Mouse (Mus musculus) myocyte (in vitro differentiated cells): Measurements from ENCODE around the gene Mc1r. TPM values are rescaled to one million over a fixed set of nuclear protein-coding genes. Genes with fewer than 3 reads are reported as not detected.

Experiments used
- H3K27me3 ChIP-seq: one replicate; pipeline ENCODE4 v1.6.1; 2011; ENCODE audit not compliant: control insufficient read depth, insufficient read depth, insufficient read length
- H3K36me3 ChIP-seq: one replicate; pipeline ENCODE4 v1.6.1; 2011; ENCODE audit not compliant: control insufficient read depth, insufficient read depth
- H3K4me2 ChIP-seq: one replicate; pipeline ENCODE4 v1.6.1; 2011; ENCODE audit warnings: low read depth, control low read depth
- H3K4me3 ChIP-seq: one replicate; pipeline ENCODE4 v1.5.1; 2011; ENCODE audit warnings: mild to moderate bottlenecking, control low read depth, moderate library complexity
- H3K79me2 ChIP-seq: one replicate; pipeline ENCODE4 v1.6.1; 2011; ENCODE audit not compliant: control insufficient read depth, insufficient read depth
- H3ac ChIP-seq: one replicate; pipeline ENCODE4 v1.6.1; 2011; ENCODE audit not compliant: control insufficient read depth, insufficient read length
- CEBPB ChIP-seq: IDR thresholded peaks from 2 replicates; pipeline ENCODE4 v1.6.1; 2011; ENCODE audit warnings: mild to moderate bottlenecking, moderate library complexity; ENCODE audit not compliant: poor library complexity, insufficient read depth, severe bottlenecking
- E2F4 ChIP-seq: IDR thresholded peaks from one replicate; pipeline ENCODE4 v1.6.1; 2011; ENCODE audit warnings: mild to moderate bottlenecking, control low read depth, moderate library complexity; ENCODE audit not compliant: insufficient read depth
- MAX ChIP-seq: IDR thresholded peaks from one replicate; pipeline ENCODE4 v1.6.1; 2011; ENCODE audit warnings: low read depth, mild to moderate bottlenecking, control low read depth
- MYOD1 ChIP-seq, 3 experiments: IDR thresholded peaks; one replicate each; pipeline ENCODE4 v1.6.1; 2011; ENCODE audit warnings: control low read depth in 2 of 3, low read depth in 2 of 3, mild to moderate bottlenecking in 2 of 3, moderate library complexity in 1 of 3; ENCODE audit not compliant: insufficient read length in 2 of 3, control insufficient read depth in 1 of 3
- MYOG ChIP-seq, 3 experiments: IDR thresholded peaks; one replicate each; pipeline ENCODE4 v1.6.1; 2011; ENCODE audit warnings: control low read depth in 2 of 3, low read depth in 2 of 3, mild to moderate bottlenecking in 2 of 3; ENCODE audit not compliant: insufficient read length in 2 of 3, control insufficient read depth in 1 of 3, insufficient read depth in 1 of 3
- POLR2A ChIP-seq: IDR thresholded peaks from one replicate; pipeline ENCODE4 v1.6.1; 2011; ENCODE audit warnings: low read depth, mild to moderate bottlenecking, control low read depth, moderate library complexity; ENCODE audit not compliant: insufficient read length
- POLR2AphosphoS2 ChIP-seq: IDR thresholded peaks from one replicate; pipeline ENCODE4 v1.6.1; 2011; ENCODE audit warnings: low read depth, control low read depth; ENCODE audit not compliant: insufficient read length
- REST ChIP-seq: IDR thresholded peaks from one replicate; pipeline ENCODE4 v1.6.1; 2011; ENCODE audit warnings: mild to moderate bottlenecking, control low read depth, moderate library complexity; ENCODE audit not compliant: insufficient read depth, insufficient read length
- SRF ChIP-seq: IDR thresholded peaks from one replicate; pipeline ENCODE4 v1.6.1; 2011; ENCODE audit warnings: low read depth; ENCODE audit not compliant: control insufficient read depth, insufficient read length
- TCF12 ChIP-seq: IDR thresholded peaks from one replicate; pipeline ENCODE4 v1.6.1; 2011; ENCODE audit warnings: mild to moderate bottlenecking, control low read depth; ENCODE audit not compliant: poor library complexity, insufficient read depth, severe bottlenecking
- TCF3 ChIP-seq: IDR thresholded peaks from one replicate; pipeline ENCODE4 v1.6.1; 2011; ENCODE audit warnings: low read depth, control low read depth; ENCODE audit not compliant: insufficient read length
- USF1 ChIP-seq: IDR thresholded peaks from one replicate; pipeline ENCODE4 v1.6.1; 2011; ENCODE audit warnings: low read depth, mild to moderate bottlenecking, control low read depth, moderate library complexity
- polyA plus RNA-seq: library from polyadenylated mRNA; unstranded; fragments of >200 nt; fragmentation: generic; extraction: Trizol; gene quantifications from one replicate; pipeline ENCODE4 v1.2.1, GENCODE M21; 2012; ENCODE audit warnings: missing spikeins

The Mc1r gene
- polyA plus RNA-seq, 1 experiment = 0.02 TPM

- Histone ChIP-seq H3K27me3 (no peaks in the 10 kb centered on the region), H3ac (no peak overlapping the region), H3K4me3 (no peak overlapping the region), H3K79me2 (no peaks in the 10 kb centered on the region), H3K36me3 (no peaks in the 10 kb centered on the region), H3K4me2 (no peak overlapping the region)
- TF ChIP-seq POLR2AphosphoS2 (no peak), TCF12 (no peak), REST (no peak), USF1 (no peak), MYOG (IDR thresholded peaks at IDR 0.05; ENCODE audit: control insufficient read depth in 1 of 3, insufficient read depth in 1 of 3, insufficient read length in 2 of 3, low read depth in 2 of 3) (no peak), TCF3 (no peak), MAX (no peak), MYOD1 (IDR thresholded peaks at IDR 0.05; ENCODE audit: control insufficient read depth in 1 of 3, insufficient read length in 2 of 3, low read depth in 2 of 3) (no peak), CEBPB (no peak), E2F4 (no peak), POLR2A (no peak), SRF (no peak)
These were observed 19.9 kb downstream of the Mc1r start for GRCm38 (mm10) chr8:123426511-123427509.

- H3K27me3 ChIP-seq = no peaks in the 10 kb centered on the region
- TF ChIP-seq POLR2A (no peak), E2F4 (no peak), MYOG (IDR thresholded peaks at IDR 0.05; ENCODE audit: control insufficient read depth in 1 of 3, insufficient read depth in 1 of 3, insufficient read length in 2 of 3, low read depth in 2 of 3) (no peak), TCF3 (no peak), USF1 (no peak), REST (no peak), TCF12 (no peak), CEBPB (no peak), MAX (no peak), SRF (no peak), POLR2AphosphoS2 (no peak), MYOD1 (IDR thresholded peaks at IDR 0.05; ENCODE audit: control insufficient read depth in 1 of 3, insufficient read length in 2 of 3, low read depth in 2 of 3) (no peak)
These were observed 20.9 kb downstream of the Mc1r start for GRCm38 (mm10) chr8:123427639-123428275.

GRCm38 (mm10) chr8:123428343-123428893 is 21.5 kb downstream of the Mc1r start:
- Histone ChIP-seq H3K4me3 (no peak overlapping the region), H3ac (no peak overlapping the region), H3K79me2 (no peaks in the 10 kb centered on the region), H3K4me2 (no peak overlapping the region), H3K27me3 (no peaks in the 10 kb centered on the region), H3K36me3 (no peaks in the 10 kb centered on the region)
- TF ChIP-seq MAX = no peak
- no peak for TF ChIP-seq MYOG (IDR thresholded peaks at IDR 0.05; ENCODE audit: control insufficient read depth in 1 of 3, insufficient read depth in 1 of 3, insufficient read length in 2 of 3, low read depth in 2 of 3)
- no peak for TF ChIP-seq MYOD1 (IDR thresholded peaks at IDR 0.05; ENCODE audit: control insufficient read depth in 1 of 3, insufficient read length in 2 of 3, low read depth in 2 of 3)
- TF ChIP-seq REST = no peak
- no peak for TF ChIP-seq CEBPB
- no peak for TF ChIP-seq SRF
- TF ChIP-seq USF1 = no peak
- no peak for TF ChIP-seq POLR2AphosphoS2
- no peak for TF ChIP-seq E2F4
- TF ChIP-seq TCF12 = no peak
- no peak for TF ChIP-seq TCF3
- TF ChIP-seq POLR2A = no peak

More at GRCm38 (mm10) chr8:123427639-123428275, 20.9 kb downstream of the Mc1r start:
- H3K36me3 ChIP-seq = no peaks in the 10 kb centered on the region
- H3K4me2 ChIP-seq = no peak overlapping the region
- no peak overlapping the region for H3K4me3 ChIP-seq
- no peaks in the 10 kb centered on the region for H3K79me2 ChIP-seq
- no peak overlapping the region for H3ac ChIP-seq
